Mouse (Mus musculus) forebrain, postnatal 0 days (tissue): ENCODE measurements around the gene Ern1. TPM values are rescaled to one million over a fixed set of nuclear protein-coding genes. Genes with fewer than 3 reads are reported as not detected.

Experiments
- ATAC-seq: fragments of 200-750 bp; cut with Nextera tagmentation; 2 replicates; pipeline ENCODE4 v1.8.0; 2017; ENCODE audit warnings: mild to moderate bottlenecking, moderate library complexity
- DNase-seq: peaks from one replicate; pipeline ENCODE4 v3.0.0-alpha.2; 2015
- H3K27ac ChIP-seq: fragments of 300-500 bp; sonication (generic); 2 replicates; pipeline ENCODE4 v1.5.1; 2014; ENCODE audit warnings: low read depth, mild to moderate bottlenecking, antibody characterized with exemption, low read length, moderate library complexity, mixed read lengths
- H3K27me3 ChIP-seq: fragments of 300-500 bp; sonication (generic); 2 replicates; pipeline ENCODE4 v1.6.1; 2014; ENCODE audit warnings: mild to moderate bottlenecking, low read length, mixed read lengths; ENCODE audit not compliant: insufficient read depth
- H3K36me3 ChIP-seq: fragments of 300-500 bp; sonication (generic); 2 replicates; pipeline ENCODE4 v1.6.1; 2014; ENCODE audit warnings: mild to moderate bottlenecking, moderate library complexity; ENCODE audit not compliant: insufficient read depth
- H3K4me1 ChIP-seq: fragments of 300-500 bp; sonication (generic); 2 replicates; pipeline ENCODE4 v1.6.1; 2014; ENCODE audit warnings: antibody characterized with exemption; ENCODE audit not compliant: insufficient read depth
- H3K4me2 ChIP-seq: fragments of 300-500 bp; sonication (generic); 2 replicates; pipeline ENCODE4 v1.6.1; 2014; ENCODE audit warnings: low read depth, mild to moderate bottlenecking, moderate library complexity
- H3K4me3 ChIP-seq: fragments of 300-500 bp; sonication (generic); 2 replicates; pipeline ENCODE4 v1.5.1; 2014; ENCODE audit warnings: low read depth, low read length, mixed read lengths
- H3K9ac ChIP-seq: fragments of 300-500 bp; sonication (generic); 2 replicates; pipeline ENCODE4 v1.6.1; 2014; ENCODE audit warnings: mild to moderate bottlenecking
- H3K9me3 ChIP-seq: fragments of 300-500 bp; sonication (generic); 2 replicates; pipeline ENCODE4 v1.6.1; 2016; ENCODE audit warnings: low read length
- CTCF ChIP-seq: sonication (generic); IDR thresholded peaks from 2 replicates; pipeline ENCODE4 v1.5.1; 2016; ENCODE audit warnings: antibody characterized with exemption, control low read depth, low read depth
- WGBS: fragments of 180-500 bp; shearing (Covaris S2); extraction: QIAGEN DNeasy Blood & Tissue Kit; methylation state at CpG from one replicate; pipeline ENCODE4 v1.1.7; 2014; 5-methylcytosine and 5-hydroxymethylcytosine counted together
- polyA plus RNA-seq: library from polyadenylated mRNA; unstranded; fragments of >200 nt; fragmentation: Nextera tagmentation; extraction: Ambion mirVana; gene quantifications from 2 replicates; pipeline ENCODE4 v1.2.1, GENCODE M21; 2015
- total RNA-seq: library from RNA; depleted of rRNA; stranded (reverse); fragments of >200 nt; gene quantifications from 2 replicates; pipeline ENCODE4 v1.2.3, GENCODE M21; 2014

Ern1 gene
- total and polyA plus RNA-seq, 2 experiments from 2014 or later: 1.7 to 8.4 TPM

DNA sequence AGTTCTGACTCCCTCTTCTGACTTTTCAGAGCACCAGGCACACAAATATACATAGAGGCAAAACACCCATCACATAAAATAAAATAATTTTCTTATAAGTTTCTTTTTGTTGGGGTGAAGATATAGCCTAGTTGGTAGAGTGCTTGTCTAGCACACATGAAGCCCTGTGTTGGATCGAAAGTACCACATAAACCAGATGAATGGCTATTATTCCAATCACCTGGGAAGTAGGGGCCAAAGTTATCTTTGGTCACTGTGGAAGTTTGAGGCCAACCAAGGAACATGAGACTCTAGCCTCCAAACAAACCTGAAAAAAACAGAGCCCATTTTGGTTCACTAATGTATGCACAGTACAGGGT, 22.1 kb downstream of the Ern1 start:
- Histone ChIP-seq H3K9ac (no peak overlapping the region), H3K27ac (no peak overlapping the region), H3K4me1 (0 out of 2 replicates have a peak, but pooled peaks cover 3% of the 10 kb centered on the region), H3K4me3 (no peak overlapping the region), H3K9me3 (no peaks in the 10 kb centered on the region), H3K4me2 (no peak overlapping the region), H3K36me3 (no peaks in the 10 kb centered on the region), H3K27me3 (no peaks in the 10 kb centered on the region)
- TF ChIP-seq CTCF: no peak
- 97% methylated on average over 1 of the region's 1 CpGs for WGBS
- no peak for DNase-seq
- no peak for ATAC-seq

DNA sequence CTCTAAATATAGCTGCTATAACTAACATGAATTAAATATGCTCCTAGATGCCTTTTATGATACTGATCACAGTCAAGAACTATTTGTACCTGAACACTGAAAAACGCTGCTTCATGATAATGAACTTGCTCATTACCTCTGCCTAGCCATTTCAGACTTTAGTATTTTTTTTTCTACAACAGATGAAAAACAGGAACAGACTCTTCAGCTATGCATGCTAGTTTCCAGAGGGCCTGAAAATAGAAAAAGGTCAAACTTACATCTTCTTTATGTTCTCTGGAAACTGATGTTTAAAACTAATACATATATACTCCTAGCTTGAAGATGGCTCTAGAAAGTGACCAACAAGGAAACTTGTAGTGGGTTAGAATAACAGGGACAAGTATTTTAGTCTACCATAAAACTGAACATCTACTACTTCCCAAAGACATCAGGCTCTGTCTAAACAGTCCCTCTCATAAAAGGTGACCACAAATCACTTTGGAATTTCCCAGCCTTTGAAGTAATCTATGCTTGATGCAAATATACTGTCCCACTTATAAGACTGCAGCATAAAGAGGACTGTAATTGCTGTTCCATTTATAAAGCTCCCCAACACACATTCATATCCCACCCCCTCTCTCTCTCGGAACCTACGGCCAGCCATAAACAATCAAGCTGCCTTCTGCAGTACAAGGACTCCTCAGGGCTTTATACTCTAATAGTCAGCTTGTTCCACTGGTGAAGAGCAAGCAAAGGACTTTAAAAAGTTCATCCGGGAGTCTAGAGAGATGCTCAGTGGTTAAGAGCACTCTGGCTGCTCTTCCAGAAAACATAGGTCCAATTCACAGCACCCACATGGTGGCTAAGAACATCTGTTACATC, 22.7 kb downstream of the Ern1 start:
- H3K4me3 ChIP-seq: no peak overlapping the region
- H3K4me2 ChIP-seq: no peak overlapping the region
- H3K27ac ChIP-seq: no peak overlapping the region
- DNase-seq (no peak), ATAC-seq (no peak)
- H3K4me1 ChIP-seq: 0 out of 2 replicates have a peak, but pooled peaks cover 3% of the 10 kb centered on the region
- 61% methylated on average over 4 of the region's 4 CpGs for WGBS
- no peaks in the 10 kb centered on the region for H3K27me3 ChIP-seq
- no peak for TF ChIP-seq CTCF
- no peaks in the 10 kb centered on the region for H3K36me3 ChIP-seq
- no peak overlapping the region for H3K9ac ChIP-seq
- H3K9me3 ChIP-seq: no peaks in the 10 kb centered on the region

DNA sequence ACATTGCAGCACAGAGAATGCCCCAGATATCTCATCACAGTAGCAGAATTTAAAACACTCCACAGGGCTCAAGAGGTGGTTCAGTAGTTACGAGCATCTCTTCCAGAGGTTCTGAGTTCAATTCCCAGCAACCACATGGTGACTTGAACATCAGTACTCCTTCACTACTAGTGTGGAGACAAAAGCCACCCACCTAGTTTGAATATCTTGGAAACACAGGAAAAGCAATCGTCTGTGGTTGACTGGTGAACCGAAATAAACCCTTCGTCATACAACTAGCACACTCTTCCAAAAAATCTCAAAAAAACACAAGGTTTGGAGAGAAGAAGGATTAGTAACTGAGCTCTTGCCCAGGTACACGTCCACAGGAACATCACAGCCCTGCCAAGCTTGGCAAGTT, 23.8 kb downstream of the Ern1 start:
- WGBS: 33% methylated on average over 5 of the region's 5 CpGs
- Histone ChIP-seq H3K9ac (no peak overlapping the region), H3K36me3 (no peaks in the 10 kb centered on the region), H3K4me2 (no peak overlapping the region), H3K27ac (no peak overlapping the region), H3K4me3 (no peak overlapping the region), H3K4me1 (0 out of 2 replicates have a peak, but pooled peaks cover 3% of the 10 kb centered on the region), H3K9me3 (no peaks in the 10 kb centered on the region), H3K27me3 (no peaks in the 10 kb centered on the region)
- DNase-seq (no peak), ATAC-seq (no peak)
- no peak for TF ChIP-seq CTCF

DNA sequence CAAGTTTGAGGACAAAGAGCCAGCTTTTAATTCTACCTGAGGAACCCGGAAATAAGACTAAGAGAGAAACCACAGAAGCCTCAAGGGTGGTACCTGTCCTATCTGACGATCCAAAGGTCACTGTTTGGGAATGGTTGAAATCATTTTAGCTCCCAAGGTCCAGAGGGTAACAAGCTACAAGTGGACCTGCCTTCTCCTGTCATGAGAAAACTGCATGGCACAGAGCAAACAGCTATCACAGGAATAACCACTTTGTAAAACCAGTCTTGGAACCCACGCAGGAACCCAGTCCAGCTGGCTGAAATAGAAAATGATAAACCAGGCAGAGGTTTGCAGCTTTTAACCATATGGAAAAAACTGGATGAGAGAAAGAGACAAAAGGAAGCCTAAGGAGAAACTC, 25.3 kb downstream of the Ern1 start:
- DNase-seq: no peak
- no peaks in the 10 kb centered on the region for H3K9me3 ChIP-seq
- no peak overlapping the region for H3K27ac ChIP-seq

DNA sequence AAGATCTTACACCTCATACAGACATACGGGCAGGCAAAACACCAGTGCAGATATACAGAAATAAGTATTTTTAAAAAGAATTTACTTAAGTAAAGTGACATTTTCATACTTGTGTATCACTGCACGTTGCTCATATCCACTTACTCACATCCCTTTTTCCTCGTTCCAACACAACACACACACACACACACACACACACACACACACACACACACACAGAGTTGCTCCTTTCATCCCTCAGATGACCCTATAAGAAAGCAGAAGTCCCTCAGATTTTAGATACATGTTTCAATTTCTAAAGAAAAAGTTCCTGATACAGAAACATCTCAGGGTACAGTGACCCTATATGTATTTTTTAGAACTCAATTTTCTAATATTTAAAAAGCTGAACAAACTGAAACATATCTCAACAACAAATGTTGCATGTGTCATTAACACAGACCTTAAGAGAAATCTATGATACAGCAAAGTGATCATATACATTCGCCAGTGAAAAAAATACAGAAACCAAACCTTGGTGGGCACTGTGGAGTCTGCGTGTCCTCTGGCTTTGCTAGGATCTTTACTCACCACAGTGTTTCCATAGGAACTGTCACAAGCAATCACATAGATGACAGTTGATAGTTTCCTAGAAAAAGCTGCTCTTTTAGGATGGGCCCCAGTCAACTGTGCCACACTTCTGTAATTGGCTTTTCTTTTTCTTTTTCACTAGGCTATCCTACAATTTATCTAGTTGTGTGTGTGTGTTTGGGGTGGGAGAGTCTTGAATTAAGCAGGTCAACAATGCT, 26.3 kb downstream of the Ern1 start:
- DNase-seq: no peak
- no peaks in the 10 kb centered on the region for H3K9me3 ChIP-seq
- no peak overlapping the region for H3K4me2 ChIP-seq
- no peaks in the 10 kb centered on the region for H3K27me3 ChIP-seq
- TF ChIP-seq CTCF: no peak
- 0 out of 2 replicates have a peak, but pooled peaks cover 3% of the 10 kb centered on the region for H3K4me1 ChIP-seq
- no peak overlapping the region for H3K4me3 ChIP-seq
- no peak for ATAC-seq
- no peaks in the 10 kb centered on the region; the same call in 1 of the 2 replicates for H3K36me3 ChIP-seq
- no peak overlapping the region for H3K9ac ChIP-seq
- no peak overlapping the region for H3K27ac ChIP-seq
- 85% methylated on average over 5 of the region's 5 CpGs for WGBS

More for the DNA sequence above, 25.3 kb downstream of the Ern1 start:
- Histone ChIP-seq H3K36me3 (no peaks in the 10 kb centered on the region), H3K4me1 (0 out of 2 replicates have a peak, but pooled peaks cover 3% of the 10 kb centered on the region), H3K4me2 (no peak overlapping the region), H3K9ac (no peak overlapping the region), H3K4me3 (no peak overlapping the region), H3K27me3 (no peaks in the 10 kb centered on the region)
- TF ChIP-seq CTCF: no peak
- ATAC-seq: no peak
- WGBS: 83% methylated on average over 3 of the region's 3 CpGs

- no peak for ATAC-seq
- Histone ChIP-seq H3K9ac (no peak overlapping the region), H3K9me3 (no peaks in the 10 kb centered on the region), H3K4me2 (no peak overlapping the region), H3K27me3 (no peaks in the 10 kb centered on the region), H3K4me3 (no peak overlapping the region), H3K27ac (no peak overlapping the region), H3K36me3 (no peaks in the 10 kb centered on the region; the same call in 1 of the 2 replicates), H3K4me1 (0 out of 2 replicates have a peak, but pooled peaks cover 3% of the 10 kb centered on the region)
- TF ChIP-seq CTCF: no peak
- WGBS: 93% methylated on average over 1 of the region's 1 CpGs
- DNase-seq: no peak
Observed at GRCm38 (mm10) chr11:106460671-106461070, 27.0 kb downstream of the Ern1 start.

- Histone ChIP-seq H3K27ac (no peak overlapping the region), H3K27me3 (no peaks in the 10 kb centered on the region), H3K9me3 (no peaks in the 10 kb centered on the region), H3K4me1 (no peaks in the 10 kb centered on the region), H3K36me3 (no peaks in the 10 kb centered on the region; the same call in 1 of the 2 replicates), H3K9ac (no peak overlapping the region), H3K4me3 (no peak overlapping the region), H3K4me2 (no peak overlapping the region)
- no peak for TF ChIP-seq CTCF
- ATAC-seq (no peak), DNase-seq (no peak)
- 95% methylated on average over 4 of the region's 4 CpGs for WGBS
Observed at GRCm38 (mm10) chr11:106458540-106458939, 29.1 kb downstream of the Ern1 start.
